Mouse (Mus musculus): ENCODE measurements around the gene Ell2. TPM values are rescaled to one million over a fixed set of nuclear protein-coding genes. Genes with fewer than 3 reads are reported as not detected.

The Ell2 gene
- 6.1 and 6.8 TPM in 2 replicates for polyA plus RNA-seq (2012; rRNA removed)

GRCm38 (mm10) chr13:75706457-75706856 lies at the start of gene Ell2:
TSS of gene Ell2 (plus strand) at chr13:75706757.

Other genes with a start within 250 kb of the Ell2 start
- gene Glrx, start 133.1 kb downstream of the Ell2 start, polyA plus RNA-seq (2012; rRNA removed), result 14.3 and 27.7 TPM in 2 replicates
- 29.4 and 43.7 TPM in 2 replicates for gene Rhobtb3, start 237.2 kb downstream of the Ell2 start, polyA plus RNA-seq (2012; rRNA removed)